Mouse (Mus musculus): ENCODE results near the gene 1700025C18Rik. TPM values are rescaled to one million over a fixed set of nuclear protein-coding genes. Genes with fewer than 3 reads are reported as not detected.

The 1700025C18Rik gene
- polyA plus RNA-seq, 1 experiment from 2014 or later, result not detected

DNA sequence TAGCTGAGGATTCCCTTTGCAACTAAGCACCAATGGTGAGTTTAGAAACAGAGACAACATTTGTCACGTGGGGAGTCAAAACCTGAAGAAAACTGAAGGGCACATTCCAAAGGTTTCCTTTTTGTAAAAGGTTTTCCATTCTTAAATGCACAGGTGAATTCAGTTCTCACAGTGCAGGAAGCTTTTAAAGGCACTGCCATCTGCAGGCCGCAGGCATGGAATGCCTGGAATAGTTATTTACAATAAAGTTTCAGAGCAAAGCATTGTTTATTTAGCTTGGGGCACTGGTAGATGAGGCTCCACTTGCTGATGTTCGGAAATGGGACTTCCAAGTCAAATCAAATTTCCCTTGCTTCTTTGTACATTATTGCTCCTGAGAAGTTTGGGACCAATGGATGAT is 58.0 kb downstream of the 1700025C18Rik start:
- Histone ChIP-seq H3K36me3 (no peaks in the 10 kb centered on the region), H3K4me3 (peak overlapping the region; percentile 83), H3K9me3 (no peaks in the 10 kb centered on the region), H3K27ac (replicated peaks) (no peak overlapping the region), H3K4me1 (peaks cover 35% of the 10 kb centered on the region), H3K27me3 (no peaks in the 10 kb centered on the region), H3K4me2 (replicated peaks) (peak overlapping the region; percentile 69), H3K9ac (replicated peaks) (no peak overlapping the region)
- 32% methylated on average over 3 of the region's 3 CpGs for WGBS
- no peak for ATAC-seq (replicated peaks)

Other genes with a start within 250 kb of the 1700025C18Rik start
- gene Pltp, start 233.0 kb downstream of the 1700025C18Rik start, polyA plus RNA-seq (2015; fragmentation: Nextera tagmentation; extraction: Ambion mirVana), result 45.3 and 50.7 TPM in 2 replicates
- gene Pcif1, start 211.4 kb downstream of the 1700025C18Rik start, polyA plus RNA-seq (2015; fragmentation: Nextera tagmentation; extraction: Ambion mirVana), result 94.8 and 101 TPM in 2 replicates
- 15.7 and 16.7 TPM in 2 replicates for gene Zfp335, start 179.0 kb downstream of the 1700025C18Rik start, polyA plus RNA-seq (2015; fragmentation: Nextera tagmentation; extraction: Ambion mirVana)
- 17.9 and 19.5 TPM in 2 replicates for gene Mmp9, start 150.0 kb downstream of the 1700025C18Rik start, polyA plus RNA-seq (2015; fragmentation: Nextera tagmentation; extraction: Ambion mirVana)
- 16.2 and 17.2 TPM in 2 replicates for gene Slc12a5, start 129.9 kb downstream of the 1700025C18Rik start, polyA plus RNA-seq (2015; fragmentation: Nextera tagmentation; extraction: Ambion mirVana)
- 131 and 137 TPM in 2 replicates for gene Ncoa5, start 55.9 kb downstream of the 1700025C18Rik start, polyA plus RNA-seq (2015; fragmentation: Nextera tagmentation; extraction: Ambion mirVana)
- gene Cd40, start 35.1 kb downstream of the 1700025C18Rik start, polyA plus RNA-seq (2015; fragmentation: Nextera tagmentation; extraction: Ambion mirVana), result 4.8 and 5.8 TPM in 2 replicates
- 6.0 and 6.1 TPM in 2 replicates for gene Cdh22, start 144.1 kb upstream of the 1700025C18Rik start, polyA plus RNA-seq (2015; fragmentation: Nextera tagmentation; extraction: Ambion mirVana)
- gene Slc35c2, start 197.1 kb upstream of the 1700025C18Rik start, polyA plus RNA-seq (2015; fragmentation: Nextera tagmentation; extraction: Ambion mirVana), result 61.4 and 68.7 TPM in 2 replicates
- gene Elmo2, start 235.7 kb upstream of the 1700025C18Rik start, polyA plus RNA-seq (2015; fragmentation: Nextera tagmentation; extraction: Ambion mirVana), result 99.6 and 101 TPM in 2 replicates

All from forebrain, embryonic 15.5 days (tissue).